Mouse (Mus musculus): ENCODE results near the gene Iapp. TPM values are rescaled to one million over a fixed set of nuclear protein-coding genes. Genes with fewer than 3 reads are reported as not detected.

Iapp gene
- polyA plus RNA-seq, 1 experiment from 2014 or later = not detected

Other genes starting within 250 kb of the Iapp start
- gene Slco1a6, start 89.9 kb upstream of the Iapp start, polyA plus RNA-seq (2015; fragmentation: Nextera tagmentation; extraction: Ambion mirVana) = 0.26 and 0.60 TPM in 2 replicates
- gene Slco1a5, start 24.6 kb downstream of the Iapp start, polyA plus RNA-seq (2015; fragmentation: Nextera tagmentation; extraction: Ambion mirVana) = 0.42 and 0.44 TPM in 2 replicates
- 21.6 and 26.8 TPM in 2 replicates for gene Pyroxd1, start 47.2 kb downstream of the Iapp start, polyA plus RNA-seq (2015; fragmentation: Nextera tagmentation; extraction: Ambion mirVana)
- gene Recql, start 88.7 kb downstream of the Iapp start, polyA plus RNA-seq (2015; fragmentation: Nextera tagmentation; extraction: Ambion mirVana) = 31.8 and 35.1 TPM in 2 replicates
- gene Golt1b, start 88.8 kb downstream of the Iapp start, polyA plus RNA-seq (2015; fragmentation: Nextera tagmentation; extraction: Ambion mirVana) = 86.4 and 95.3 TPM in 2 replicates
- gene Spx, start 115.0 kb downstream of the Iapp start, polyA plus RNA-seq (2015; fragmentation: Nextera tagmentation; extraction: Ambion mirVana) = 2.7 and 2.9 TPM in 2 replicates
- gene Gys2, start 174.7 kb downstream of the Iapp start, polyA plus RNA-seq (2015; fragmentation: Nextera tagmentation; extraction: Ambion mirVana) = not detected in 2 replicates
- 452 and 466 TPM in 2 replicates for gene Ldhb, start 209.5 kb downstream of the Iapp start, polyA plus RNA-seq (2015; fragmentation: Nextera tagmentation; extraction: Ambion mirVana)